Mouse (Mus musculus) testis, adult 2 months (tissue): ENCODE data around the gene Pex11a.

Experiments
- CTCF ChIP-seq: fragments of 200-500 bp; IDR thresholded peaks from 2 replicates; pipeline ENCODE4 v1.5.1; 2012; ENCODE audit warnings: low read depth, mild to moderate bottlenecking, inconsistent platforms, low read length, moderate library complexity; ENCODE audit not compliant: control insufficient read depth, insufficient read depth, insufficient replicate concordance
- POLR2A ChIP-seq: fragments of 200-500 bp; IDR thresholded peaks from 2 replicates; pipeline ENCODE4 v1.6.1; 2012; ENCODE audit warnings: low read depth, mild to moderate bottlenecking, inconsistent platforms, low read length, moderate library complexity; ENCODE audit not compliant: control insufficient read depth

GRCm38 (mm10) chr7:79782516-79782855 lies 39.6 kb upstream of the Pex11a start:
- TF ChIP-seq CTCF, result no peak
- no peak for TF ChIP-seq POLR2A
